Mouse (Mus musculus): ENCODE measurements around the gene St6galnac3. TPM values are rescaled to one million over a fixed set of nuclear protein-coding genes. Genes with fewer than 3 reads are reported as not detected.

The St6galnac3 gene
- total RNA-seq, 1 experiment from 2014 or later = 10.9 TPM

DNA sequence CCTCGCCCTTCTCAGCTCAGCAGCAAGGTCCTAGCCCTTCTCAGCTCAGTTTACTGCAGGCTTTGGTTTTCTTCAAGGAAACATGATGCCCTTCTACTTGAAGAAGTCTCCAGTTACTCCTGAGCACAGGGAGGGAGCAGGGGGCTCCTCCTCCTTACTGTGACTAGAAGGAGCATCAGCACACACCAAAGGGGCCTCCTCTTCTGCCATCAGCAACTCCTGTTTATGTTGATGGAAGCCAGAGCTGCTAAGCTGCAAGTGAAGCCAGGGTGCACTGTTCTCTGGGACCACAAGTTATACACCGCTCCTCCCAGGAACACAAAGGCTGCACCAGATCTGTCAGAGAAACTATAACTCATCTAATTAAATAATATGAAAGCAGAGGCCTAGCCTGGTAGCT lies 34.4 kb downstream of the St6galnac3 start:
- DNase-seq = peak; percentile 25

- DNase-seq = peak; percentile 55
Observed at GRCm38 (mm10) chr3:153689793-153690291, 35.1 kb downstream of the St6galnac3 start.

DNA sequence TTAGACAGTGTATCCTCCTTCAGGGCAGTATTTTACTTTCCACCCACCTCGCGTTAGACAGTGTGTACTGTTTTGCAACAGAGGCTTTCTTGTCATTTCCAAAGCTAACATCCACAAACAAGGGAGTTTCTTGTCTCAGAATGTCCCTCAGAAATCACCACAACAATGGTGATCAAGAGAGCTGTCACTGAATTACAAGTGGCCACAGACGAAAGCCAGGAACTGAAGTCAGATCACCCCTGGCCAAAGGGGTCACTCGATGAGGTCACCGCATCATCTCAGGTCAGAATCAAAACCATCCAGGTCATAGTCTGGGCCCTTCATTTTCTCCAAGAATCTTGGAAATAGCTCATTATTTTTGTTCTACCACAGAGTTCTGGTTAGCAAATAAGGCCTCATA lies 37.1 kb downstream of the St6galnac3 start:
- no peak for DNase-seq

GRCm38 (mm10) chr3:153684909-153685308 lies 40.1 kb downstream of the St6galnac3 start:
- no peak for DNase-seq

DNA sequence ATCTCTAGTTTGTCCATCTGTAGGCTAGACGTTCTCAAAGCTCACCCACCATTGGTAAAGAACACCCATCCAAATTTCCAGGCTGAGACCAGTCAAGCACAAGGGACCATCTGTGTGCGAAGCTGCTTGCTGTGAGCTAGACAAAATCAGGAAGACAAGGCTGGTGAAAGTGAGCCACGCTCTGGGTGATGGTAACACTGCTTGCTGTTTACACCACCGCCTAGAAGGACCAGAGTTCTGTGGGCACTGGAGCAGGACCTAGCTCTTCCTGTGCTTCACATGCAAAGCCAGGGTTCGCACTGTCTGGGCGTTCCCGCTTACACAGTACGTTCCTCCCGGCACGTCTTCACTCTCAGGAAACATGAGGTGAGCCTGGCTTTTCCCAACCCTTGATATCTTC lies 42.7 kb downstream of the St6galnac3 start:
- DNase-seq = no peak

GRCm38 (mm10) chr3:153681720-153682119 lies 43.3 kb downstream of the St6galnac3 start:
- DNase-seq = no peak

GRCm38 (mm10) chr3:153675832-153676231 lies 49.1 kb downstream of the St6galnac3 start:
- DNase-seq = no peak

- DNase-seq = peak; percentile 63
Observed at GRCm38 (mm10) chr3:153675073-153675472, 49.9 kb downstream of the St6galnac3 start.

DNA sequence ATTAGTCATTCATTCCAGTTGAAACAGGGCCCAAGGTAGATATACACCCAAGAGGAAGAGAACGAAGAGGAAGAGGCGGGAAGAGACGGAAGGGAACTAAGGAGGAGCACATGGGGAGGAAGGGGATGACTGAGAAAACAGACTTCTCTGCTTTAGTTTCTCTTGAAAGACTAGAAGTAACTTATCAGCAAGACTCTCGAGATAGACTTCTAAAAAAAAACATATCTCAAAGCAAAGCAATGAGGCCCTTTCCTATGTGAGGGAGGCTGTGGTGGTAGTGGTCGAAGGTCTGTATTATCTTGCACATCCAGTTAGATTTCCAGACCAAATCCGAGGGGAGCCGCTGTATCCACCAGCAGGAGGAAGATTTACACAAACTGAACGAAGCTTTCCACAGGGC lies 50.6 kb downstream of the St6galnac3 start:
- no peak for DNase-seq

GRCm38 (mm10) chr3:153673451-153673850 lies 51.5 kb downstream of the St6galnac3 start:
- DNase-seq = no peak

GRCm38 (mm10) chr3:153670953-153671674 lies 53.9 kb downstream of the St6galnac3 start:
- DNase-seq = no peak

DNA sequence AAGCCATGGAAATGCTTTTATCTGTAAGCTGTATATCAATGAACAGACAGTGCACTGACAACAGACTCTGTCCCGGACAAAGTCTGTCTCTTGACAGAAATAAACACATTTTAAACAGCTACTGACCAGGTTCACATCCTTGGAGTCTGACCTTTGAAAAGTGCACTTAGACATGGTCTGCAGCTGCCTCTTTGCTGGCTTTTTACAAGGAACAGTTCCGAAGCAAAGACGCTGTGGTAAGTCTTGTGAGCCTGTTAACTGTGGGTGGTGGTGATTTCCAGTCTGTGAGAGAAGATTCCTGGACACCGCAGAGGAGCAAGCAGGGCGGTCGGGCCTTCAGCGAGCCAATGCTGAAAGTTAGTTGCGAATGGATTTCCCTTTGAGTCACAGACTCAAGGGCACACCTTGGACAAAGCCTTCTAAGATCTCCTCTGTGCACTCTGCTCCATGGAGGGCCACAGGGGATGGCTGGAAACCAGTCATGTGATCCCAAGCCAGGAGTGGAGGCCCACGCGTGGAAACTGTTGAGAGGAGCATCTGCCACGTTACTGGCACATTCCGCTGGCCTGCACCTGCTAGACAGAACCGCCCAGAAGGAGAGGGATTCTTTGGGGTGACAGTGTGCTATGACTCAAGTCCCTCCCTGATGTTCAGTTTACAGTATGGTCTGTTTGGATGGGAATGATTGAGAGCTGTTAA lies 55.1 kb downstream of the St6galnac3 start:
- peak; percentile 30 for DNase-seq

DNA sequence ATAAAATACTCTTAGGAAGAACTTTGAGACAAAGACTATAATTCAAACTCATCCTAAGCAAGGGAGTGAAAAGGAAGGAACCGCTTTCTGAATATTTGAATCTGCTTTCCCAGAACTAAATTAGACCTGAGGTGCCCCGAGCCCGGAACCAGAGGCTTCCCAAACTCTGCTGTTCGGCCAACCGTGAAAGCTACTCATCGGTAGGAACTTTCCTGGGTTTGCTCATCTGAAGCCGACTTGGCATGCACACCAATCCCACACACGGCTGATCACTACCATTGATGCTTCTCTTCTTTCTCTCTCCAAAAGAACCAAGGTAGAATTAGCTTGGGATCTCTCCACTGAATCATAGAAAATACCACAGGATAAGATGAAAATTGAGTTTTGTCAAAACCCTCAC lies 55.6 kb downstream of the St6galnac3 start:
- DNase-seq = no peak

GRCm38 (mm10) chr3:153668447-153669290 lies 56.3 kb downstream of the St6galnac3 start:
- DNase-seq = peak; percentile 69

- no peak for DNase-seq
Observed at GRCm38 (mm10) chr3:153664696-153665095, 60.3 kb downstream of the St6galnac3 start.

DNA sequence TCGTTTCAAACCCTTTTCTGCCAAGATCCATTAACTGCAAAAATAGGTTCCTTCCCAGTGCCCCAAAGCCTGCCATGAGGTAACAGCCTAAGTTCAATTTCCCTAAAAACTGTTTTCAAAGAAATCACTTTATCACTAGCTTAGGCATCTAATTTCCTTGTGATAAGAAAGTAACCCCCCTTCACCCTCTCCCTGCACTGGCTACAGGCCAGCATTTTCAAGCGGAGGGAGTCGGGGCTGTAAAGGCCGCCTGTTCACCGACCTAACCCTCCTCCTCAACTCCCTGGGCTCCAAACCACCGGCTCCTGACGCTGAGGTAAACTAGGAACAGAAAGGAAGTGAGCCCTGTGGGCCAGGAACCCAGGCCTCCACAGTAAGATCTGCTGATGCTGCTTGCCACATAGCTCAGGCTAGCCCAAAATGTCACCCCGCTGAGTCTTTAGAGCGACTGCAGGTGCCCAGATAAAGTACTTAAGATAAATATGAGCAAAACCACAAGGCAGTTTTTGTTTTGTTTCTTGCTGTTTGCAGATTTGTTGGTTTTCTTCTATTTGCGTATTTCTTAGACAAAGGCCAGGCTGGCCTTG lies 61.0 kb downstream of the St6galnac3 start:
- DNase-seq = no peak

DNA sequence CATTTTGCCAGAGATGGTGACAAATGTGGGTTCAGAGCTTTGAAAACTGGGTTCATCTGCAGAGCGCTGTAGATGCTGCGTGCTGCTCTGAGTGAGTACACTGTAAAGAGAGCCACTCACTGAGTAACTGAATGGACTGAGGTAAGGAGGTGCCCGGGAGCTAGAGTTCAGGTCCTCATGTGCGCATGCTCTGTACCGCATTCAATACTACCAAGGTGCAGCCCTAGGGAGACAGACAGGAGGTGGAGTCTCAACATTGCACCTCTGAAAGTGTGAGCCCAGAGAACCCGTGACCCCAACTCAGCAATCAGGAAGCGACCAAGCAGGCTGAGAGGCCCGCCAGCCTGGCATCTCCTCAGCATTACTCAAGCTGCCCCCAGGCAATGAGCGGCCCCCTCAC lies 62.2 kb downstream of the St6galnac3 start:
- DNase-seq = no peak

DNA sequence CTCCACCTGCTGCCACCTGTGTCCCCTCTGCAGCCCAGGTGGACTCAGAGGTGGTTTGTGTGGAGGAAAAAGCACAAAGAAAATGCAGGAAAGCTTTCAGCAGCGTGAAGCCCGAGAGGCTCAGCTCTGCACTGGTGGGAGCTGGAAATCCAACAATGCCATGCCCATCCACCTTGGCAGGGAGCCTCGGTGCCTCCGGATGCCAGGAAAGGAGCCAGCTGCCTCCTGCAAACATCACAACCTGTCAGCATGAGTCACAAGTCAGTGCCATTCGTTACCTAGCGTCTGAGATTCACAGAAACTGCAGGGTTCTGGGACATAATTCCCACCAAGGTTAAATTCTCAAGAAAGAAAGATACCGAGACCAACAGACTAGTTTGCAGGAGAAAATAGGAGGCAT lies 63.0 kb downstream of the St6galnac3 start:
- peak; percentile 74 for DNase-seq

DNA sequence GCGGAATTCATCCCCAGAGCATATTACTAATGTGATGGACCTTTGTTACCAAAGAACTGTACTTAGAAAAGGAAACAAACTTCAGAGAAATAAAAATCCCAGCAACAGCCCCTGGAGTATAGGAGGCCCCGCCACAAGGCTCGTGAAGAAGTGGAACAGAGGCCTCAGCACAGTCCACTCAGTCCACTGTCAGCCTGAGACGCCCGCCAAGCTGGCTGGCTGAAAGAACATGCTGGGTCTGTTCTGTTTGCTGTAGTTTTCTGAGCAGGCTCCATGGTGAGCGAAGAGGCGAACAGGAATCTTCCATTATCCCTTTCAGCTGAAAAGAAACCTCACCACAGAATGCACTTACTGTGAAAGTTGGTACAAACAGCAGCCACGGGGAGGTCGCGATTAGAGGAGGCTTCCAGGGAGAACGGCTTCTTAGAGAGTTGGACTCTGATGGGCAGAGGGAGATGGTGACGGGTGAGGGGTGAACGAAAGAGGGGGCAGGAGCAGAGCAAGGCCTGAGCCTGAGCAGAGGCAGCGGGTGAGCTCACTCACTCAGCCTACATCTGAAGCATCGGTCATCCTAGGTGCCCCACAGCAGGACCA lies 65.3 kb downstream of the St6galnac3 start:
- DNase-seq = no peak

DNA sequence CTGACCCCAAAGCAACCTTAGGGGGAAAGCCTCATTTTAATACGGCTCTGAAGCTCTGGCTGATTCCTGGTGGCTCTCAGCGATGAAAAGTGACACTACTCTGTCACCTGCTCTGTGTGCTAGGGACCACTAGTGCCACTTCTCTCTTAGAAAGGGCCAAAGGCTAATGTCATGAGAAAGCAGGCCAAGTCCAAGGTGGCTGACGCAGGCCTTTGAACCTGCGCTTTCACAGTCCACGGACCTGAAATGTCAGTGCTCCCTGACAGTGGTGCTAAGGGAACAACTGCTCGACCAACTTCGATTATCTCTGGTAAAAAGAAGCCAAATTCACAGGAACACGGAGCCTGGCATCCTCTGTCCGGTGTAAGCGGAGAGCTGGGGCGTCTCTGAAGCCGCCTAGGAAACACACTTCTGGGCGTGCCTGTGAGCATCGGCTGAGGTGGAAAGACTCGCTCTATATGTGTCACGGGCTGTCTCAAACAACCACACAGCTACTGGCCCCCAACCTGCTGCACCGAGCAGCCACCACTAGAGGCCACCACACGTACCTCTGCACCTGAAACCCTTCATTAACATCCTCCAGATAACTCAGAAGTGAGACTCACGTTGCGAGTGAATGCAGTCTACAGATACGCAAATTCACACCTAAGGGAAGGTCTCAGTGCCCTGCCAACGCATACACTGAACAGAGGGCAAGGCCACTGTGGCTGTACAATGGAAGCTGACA lies 66.8 kb downstream of the St6galnac3 start:
- DNase-seq = peak; percentile 54

DNA sequence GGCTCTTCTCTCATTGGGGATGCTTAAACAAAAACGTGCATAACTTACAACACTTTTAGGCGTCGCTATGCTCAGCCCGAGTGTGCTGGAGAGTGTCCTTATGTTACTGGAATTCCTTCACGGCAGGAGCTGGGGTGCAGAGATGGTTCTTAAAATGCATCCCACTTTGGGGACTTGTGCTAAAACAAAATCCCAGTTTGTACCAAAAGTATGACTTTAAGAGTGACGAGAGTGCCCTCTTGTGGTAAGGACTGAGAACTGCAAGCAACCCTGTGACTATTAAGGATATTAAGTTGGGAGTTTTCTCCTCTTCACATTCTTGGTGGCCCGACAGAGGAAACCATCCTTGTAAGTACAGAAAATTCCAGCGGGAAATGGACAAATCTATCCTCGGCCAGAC lies 69.9 kb downstream of the St6galnac3 start:
- peak; percentile 73 for DNase-seq

Data from adrenal gland, postnatal 14 days (tissue).